Mouse (Mus musculus) ES-E14 (cell line): Measurements from ENCODE around the gene Ccl28.
"Not testable (repeated sequence)": the region's sequence is repeated elsewhere in the genome, so short reads cannot be mapped to it uniquely, and the experiment has no call there.

Source experiments
- CHD2 ChIP-seq: IDR thresholded peaks from 2 replicates; pipeline ENCODE4 v1.6.1; 2014; ENCODE audit warnings: mild to moderate bottlenecking, low read depth, low read length, inconsistent platforms
- HCFC1 ChIP-seq: IDR thresholded peaks from 2 replicates; pipeline ENCODE4 v1.6.1; 2012; ENCODE audit warnings: low read length, inconsistent platforms, borderline replicate concordance; ENCODE audit not compliant: insufficient read depth
- MAFK ChIP-seq: IDR thresholded peaks from 2 replicates; pipeline ENCODE4 v1.6.1; 2014; ENCODE audit warnings: mild to moderate bottlenecking, low read depth, low read length, inconsistent platforms; ENCODE audit not compliant: insufficient read depth
- ZC3H11A ChIP-seq: IDR thresholded peaks from 2 replicates; pipeline ENCODE4 v1.6.1; 2012; ENCODE audit warnings: low read depth, mild to moderate bottlenecking, inconsistent platforms, low read length, borderline replicate concordance
- ZNF384 ChIP-seq: IDR thresholded peaks from 2 replicates; pipeline ENCODE4 v1.6.1; 2012; ENCODE audit warnings: low read depth, low read length, inconsistent platforms

DNA sequence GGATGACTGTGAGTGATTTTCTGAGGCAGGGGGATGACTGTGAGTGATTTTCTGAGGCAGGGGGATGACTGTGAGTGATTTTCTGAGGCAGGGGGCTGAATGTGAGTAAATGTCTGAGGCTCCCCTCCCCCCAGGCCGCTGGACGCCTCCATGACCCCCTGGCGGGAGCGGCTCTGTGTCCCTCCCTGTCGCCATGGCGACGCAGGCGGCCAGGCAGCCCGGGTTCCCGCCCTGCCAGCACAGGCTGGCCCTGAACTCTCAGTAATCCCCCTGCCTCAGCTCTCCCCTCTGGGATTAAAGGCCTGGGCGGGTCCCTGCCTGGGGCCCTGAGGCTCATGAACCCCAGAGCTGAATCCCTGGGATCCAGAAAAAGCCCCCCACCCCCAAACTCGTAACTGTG is 24.6 kb upstream of the Ccl28 start:
- not testable (repeated sequence) for TF ChIP-seq ZNF384, CHD2, ZC3H11A, HCFC1, MAFK
